Mouse (Mus musculus): ENCODE data around the gene Pik3r2.

- TF ChIP-seq GATA1 (IDR thresholded peaks at IDR 0.05; ENCODE audit: borderline replicate concordance, low read length) (no peak), FLI1 (IDR thresholded peaks at IDR 0.05; ENCODE audit: low read length) (no peak)
These were observed 11.6 kb upstream of the Pik3r2 start for GRCm38 (mm10) chr8:70787941-70788667.
